Mouse (Mus musculus) hindbrain, embryonic 11.5 days (tissue): ENCODE results near the gene Arv1. TPM values are rescaled to one million over a fixed set of nuclear protein-coding genes. Genes with fewer than 3 reads are reported as not detected.

Experiments
- ATAC-seq: fragments of 200-750 bp; cut with Nextera tagmentation; 2 replicates; pipeline ENCODE4 v1.8.0; 2017; ENCODE audit warnings: mild to moderate bottlenecking, moderate TSS enrichment, moderate library complexity; ENCODE audit not compliant: low FRiP score
- DNase-seq: peaks from one replicate; pipeline ENCODE4 v3.0.0-alpha.2; 2015; ENCODE audit warnings: low spot score
- H3K27ac ChIP-seq: fragments of 300-500 bp; sonication (generic); 2 replicates; pipeline ENCODE4 v1.5.1; 2014; ENCODE audit warnings: mild to moderate bottlenecking, low read depth, low read length
- H3K27me3 ChIP-seq: fragments of 300-500 bp; sonication (generic); 2 replicates; pipeline ENCODE4 v1.6.1; 2014; ENCODE audit warnings: mild to moderate bottlenecking, low read length, moderate library complexity, mixed read lengths; ENCODE audit not compliant: control insufficient read depth, insufficient read depth
- H3K36me3 ChIP-seq: fragments of 300-500 bp; sonication (generic); 2 replicates; pipeline ENCODE4 v1.6.1; 2014; ENCODE audit warnings: mild to moderate bottlenecking, low read length, moderate library complexity, mixed read lengths; ENCODE audit not compliant: control insufficient read depth, insufficient read depth
- H3K4me1 ChIP-seq: fragments of 300-500 bp; sonication (generic); replicated peaks from 2 replicates; pipeline ENCODE4 v1.6.1; 2014; ENCODE audit warnings: low read length, mixed read lengths; ENCODE audit not compliant: control insufficient read depth, insufficient read depth
- H3K4me2 ChIP-seq: fragments of 300-500 bp; sonication (generic); replicated peaks from 2 replicates; pipeline ENCODE4 v1.6.1; 2014; ENCODE audit warnings: mild to moderate bottlenecking, low read depth, low read length
- H3K4me3 ChIP-seq: fragments of 300-500 bp; sonication (generic); 2 replicates; pipeline ENCODE4 v1.5.1; 2014; ENCODE audit warnings: low read depth, low read length
- H3K9ac ChIP-seq: fragments of 300-500 bp; sonication (generic); 2 replicates; pipeline ENCODE4 v1.6.1; 2014; ENCODE audit warnings: low read depth, low read length
- H3K9me3 ChIP-seq: fragments of 300-500 bp; sonication (generic); 2 replicates; pipeline ENCODE4 v1.6.1; 2016; ENCODE audit warnings: low read length; ENCODE audit not compliant: control insufficient read depth
- WGBS: fragments of 180-500 bp; shearing (Covaris S2); extraction: QIAGEN DNeasy Blood & Tissue Kit; methylation state at CpG from one replicate; pipeline ENCODE4 v1.1.7; 2014; 5-methylcytosine and 5-hydroxymethylcytosine counted together
- polyA plus RNA-seq: library from polyadenylated mRNA; unstranded; fragments of >200 nt; fragmentation: Nextera tagmentation; extraction: Ambion mirVana; gene quantifications from 2 replicates; pipeline ENCODE4 v1.2.1, GENCODE M21; 2014

Arv1 gene
- polyA plus RNA-seq, 1 experiment from 2014 or later, result 34.0 TPM

- ATAC-seq (no peak), DNase-seq (no peak)
- Histone ChIP-seq H3K4me1 (no peaks in the 10 kb centered on the region), H3K4me2 (no peak overlapping the region), H3K27ac (no peak overlapping the region), H3K9ac (no peak overlapping the region), H3K9me3 (no peaks in the 10 kb centered on the region), H3K36me3 (0 out of 2 replicates have a peak, but pooled peaks cover 3% of the 10 kb centered on the region), H3K27me3 (no peaks in the 10 kb centered on the region), H3K4me3 (no peak overlapping the region)
- 93% methylated on average over 13 of the region's 13 CpGs for WGBS
Observed at GRCm38 (mm10) chr8:124688899-124689298, 33.0 kb upstream of the Arv1 start.

- WGBS, result 92% methylated on average over 4 of the region's 4 CpGs
- Histone ChIP-seq H3K27me3 (no peaks in the 10 kb centered on the region), H3K36me3 (0 out of 2 replicates have a peak, but pooled peaks cover 3% of the 10 kb centered on the region), H3K4me2 (no peak overlapping the region), H3K9me3 (no peaks in the 10 kb centered on the region), H3K4me3 (no peak overlapping the region), H3K4me1 (no peaks in the 10 kb centered on the region), H3K27ac (no peak overlapping the region), H3K9ac (no peak overlapping the region)
- DNase-seq (no peak), ATAC-seq (no peak)
Observed at GRCm38 (mm10) chr8:124691706-124692105, 30.2 kb upstream of the Arv1 start.

DNA sequence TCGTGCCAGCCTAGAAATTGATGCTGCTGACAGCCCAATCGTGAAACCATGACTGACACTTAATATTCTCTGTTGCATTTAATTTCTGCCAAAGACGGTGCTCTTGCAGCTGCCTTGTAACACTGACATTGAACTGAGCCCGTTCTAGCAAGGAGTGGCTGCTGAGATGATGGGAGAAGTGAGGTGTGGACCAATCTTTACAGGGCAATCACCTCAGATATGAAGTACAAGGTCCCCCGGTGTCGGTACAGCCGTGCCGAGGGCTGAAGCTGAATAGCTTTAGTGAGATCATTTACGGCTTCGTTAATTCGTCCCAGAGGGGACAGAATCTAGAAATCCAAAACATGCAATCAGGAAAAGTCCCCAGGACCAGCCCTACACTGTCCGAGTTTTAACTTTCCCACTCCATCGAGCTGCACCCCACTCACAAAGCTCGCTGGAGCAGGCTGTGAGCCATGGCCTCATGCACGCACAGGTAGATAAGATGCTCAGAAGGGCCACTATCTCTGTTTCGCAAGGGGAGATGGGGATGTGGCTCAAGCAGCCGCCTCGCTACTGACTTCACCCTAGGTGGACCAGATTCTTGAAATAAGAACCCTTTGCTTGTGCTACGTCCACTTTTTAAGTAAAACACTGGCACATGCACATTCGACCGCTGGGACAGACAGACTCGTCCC is 26.4 kb upstream of the Arv1 start:
- DNase-seq (no peak), ATAC-seq (no peak)
- Histone ChIP-seq H3K27me3 (no peaks in the 10 kb centered on the region), H3K4me2 (no peak overlapping the region), H3K9me3 (no peaks in the 10 kb centered on the region), H3K36me3 (peaks cover 3% of the 10 kb centered on the region; the same call in 1 of the 2 replicates), H3K9ac (no peak overlapping the region), H3K27ac (no peak overlapping the region), H3K4me3 (no peak overlapping the region), H3K4me1 (no peaks in the 10 kb centered on the region)
- 94% methylated on average over 22 of the region's 22 CpGs for WGBS

- no peak for DNase-seq
- whole genome bisulfite sequencing, result 92% methylated on average over 5 of the region's 5 CpGs
- no peak overlapping the region for H3K27ac ChIP-seq
- H3K9me3 ChIP-seq, result no peaks in the 10 kb centered on the region
- no peaks in the 10 kb centered on the region for H3K4me1 ChIP-seq
- no peaks in the 10 kb centered on the region for H3K27me3 ChIP-seq
- no peak overlapping the region for H3K9ac ChIP-seq
- no peak for ATAC-seq
- no peak overlapping the region for H3K4me3 ChIP-seq
- no peak overlapping the region for H3K4me2 ChIP-seq
- no peaks in the 10 kb centered on the region; the same call in 1 of the 2 replicates for H3K36me3 ChIP-seq
Observed at GRCm38 (mm10) chr8:124700271-124700670, 21.7 kb upstream of the Arv1 start.

- Histone ChIP-seq H3K27me3 (no peaks in the 10 kb centered on the region), H3K9me3 (no peaks in the 10 kb centered on the region), H3K36me3 (no peaks in the 10 kb centered on the region; the same call in 1 of the 2 replicates), H3K27ac (no peak overlapping the region), H3K4me1 (no peaks in the 10 kb centered on the region), H3K9ac (no peak overlapping the region), H3K4me3 (no peak overlapping the region), H3K4me2 (no peak overlapping the region)
- DNase-seq (no peak), ATAC-seq (no peak)
- 91% methylated on average over 9 of the region's 9 CpGs for WGBS
Observed at GRCm38 (mm10) chr8:124701023-124701422, 20.9 kb upstream of the Arv1 start.

DNA sequence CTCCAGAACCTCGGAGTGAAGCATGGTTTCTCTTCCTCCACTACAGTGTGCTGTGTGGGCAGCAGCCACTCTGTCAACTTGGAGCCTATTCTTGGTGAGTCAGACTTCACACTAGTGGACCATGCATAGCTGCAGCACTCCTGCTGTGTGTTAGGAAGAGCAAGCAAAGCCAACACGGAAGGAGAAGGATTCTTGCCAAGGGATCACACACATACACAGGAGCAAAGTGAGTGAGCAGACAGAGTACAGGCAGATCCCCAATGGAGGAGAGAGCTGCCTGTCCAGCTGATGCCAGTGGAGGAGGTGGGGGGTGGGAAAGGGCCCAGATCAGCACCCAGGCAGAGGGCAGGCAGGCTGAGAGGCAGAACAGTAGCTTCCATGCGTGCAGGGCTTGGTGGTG is 19.8 kb upstream of the Arv1 start:
- no peak for ATAC-seq
- Histone ChIP-seq H3K36me3 (no peaks in the 10 kb centered on the region; the same call in 1 of the 2 replicates), H3K4me2 (no peak overlapping the region), H3K4me3 (no peak overlapping the region), H3K4me1 (no peaks in the 10 kb centered on the region), H3K27me3 (no peaks in the 10 kb centered on the region), H3K9ac (no peak overlapping the region), H3K9me3 (no peaks in the 10 kb centered on the region), H3K27ac (no peak overlapping the region)
- no peak for DNase-seq
- 85% methylated on average over 3 of the region's 3 CpGs for WGBS

DNA sequence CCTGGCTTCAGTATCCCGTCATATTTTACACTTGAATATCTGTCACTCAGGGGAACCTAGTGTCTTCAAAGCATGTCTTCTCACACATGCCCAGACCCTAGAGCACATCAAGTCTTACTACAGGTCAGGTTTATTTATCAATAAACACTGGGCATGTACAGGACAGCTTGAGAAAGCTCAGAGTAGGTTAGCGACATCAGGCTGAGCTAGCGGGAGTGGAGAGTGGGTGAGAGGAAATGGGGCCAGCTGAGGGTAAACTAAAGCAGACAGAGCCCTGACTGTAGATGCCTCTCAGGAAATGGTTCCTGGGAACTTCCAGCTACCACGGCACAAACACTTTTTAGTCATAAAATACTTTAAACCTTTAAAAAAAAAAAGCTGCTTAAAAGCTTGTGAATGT is 18.4 kb upstream of the Arv1 start:
- no peak overlapping the region for H3K9ac ChIP-seq
- H3K27ac ChIP-seq, result no peak overlapping the region
- H3K4me2 ChIP-seq, result no peak overlapping the region
- DNase-seq, result no peak
- no peaks in the 10 kb centered on the region; the same call in 1 of the 2 replicates for H3K36me3 ChIP-seq
- H3K27me3 ChIP-seq, result no peaks in the 10 kb centered on the region
- no peaks in the 10 kb centered on the region for H3K4me1 ChIP-seq
- WGBS, result 79% methylated on average over 4 of the region's 4 CpGs
- no peak overlapping the region for H3K4me3 ChIP-seq
- no peaks in the 10 kb centered on the region for H3K9me3 ChIP-seq
- ATAC-seq, result no peak

GRCm38 (mm10) chr8:124704376-124704775 is 17.6 kb upstream of the Arv1 start:
- 90% methylated on average over 4 of the region's 4 CpGs for WGBS
- Histone ChIP-seq H3K4me2 (no peak overlapping the region), H3K9ac (no peak overlapping the region), H3K36me3 (no peaks in the 10 kb centered on the region; the same call in 1 of the 2 replicates), H3K27me3 (no peaks in the 10 kb centered on the region), H3K4me1 (no peaks in the 10 kb centered on the region), H3K9me3 (no peaks in the 10 kb centered on the region), H3K27ac (no peak overlapping the region), H3K4me3 (no peak overlapping the region)
- DNase-seq (no peak), ATAC-seq (no peak)

GRCm38 (mm10) chr8:124705823-124706222 is 16.1 kb upstream of the Arv1 start:
- H3K36me3 ChIP-seq, result no peaks in the 10 kb centered on the region
- H3K4me2 ChIP-seq, result no peak overlapping the region
- DNase-seq (no peak), ATAC-seq (no peak)
- no peak overlapping the region for H3K9ac ChIP-seq
- H3K27me3 ChIP-seq, result no peaks in the 10 kb centered on the region
- H3K4me3 ChIP-seq, result no peak overlapping the region
- WGBS, result 98% methylated on average over 8 of the region's 8 CpGs
- H3K9me3 ChIP-seq, result no peaks in the 10 kb centered on the region
- no peak overlapping the region for H3K27ac ChIP-seq
- H3K4me1 ChIP-seq, result no peaks in the 10 kb centered on the region
